Mouse (Mus musculus): Measurements from ENCODE around the gene Acads.

DNA sequence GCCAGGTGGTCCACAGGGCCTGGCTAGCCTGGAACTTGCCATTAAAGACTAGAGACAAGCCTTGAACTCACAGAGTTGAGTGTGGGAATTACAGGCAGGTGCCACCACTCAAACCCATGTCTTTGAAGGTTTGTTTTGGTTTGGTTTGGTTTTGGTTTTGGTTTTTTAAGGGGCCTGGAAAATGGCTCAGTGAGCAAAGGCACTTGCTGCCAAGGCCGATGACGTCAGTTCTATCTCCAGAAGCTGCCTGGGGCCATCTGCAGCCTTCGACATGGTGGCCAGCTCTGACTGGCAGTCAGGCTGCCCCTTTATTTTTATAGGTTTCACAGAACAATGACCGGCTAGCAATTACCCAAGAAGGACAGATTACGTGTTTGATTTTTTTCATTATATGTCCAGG, 1.8 kb upstream of the Acads start:
- TF ChIP-seq EP300 (IDR thresholded peaks at IDR 0.05; ENCODE audit: low read depth in 1 of 2, low read length in 2 of 2) (no peak), CTCF (IDR thresholded peaks at IDR 0.05 in 2 of 3, conservative IDR thresholded peaks at IDR 0.05 in 1 of 3; ENCODE audit: control insufficient read depth in 1 of 3, insufficient read depth in 1 of 3, low read depth in 2 of 3, low read length in 3 of 3, poor library complexity in 1 of 3, severe bottlenecking in 1 of 3) (no peak), JUND (IDR thresholded peaks at IDR 0.05; ENCODE audit: low read depth, low read length) (no peak), POLR2A (IDR thresholded peaks at IDR 0.05; ENCODE audit: control insufficient read depth in 1 of 2, insufficient read depth in 1 of 2, low read depth in 1 of 2, low read length in 2 of 2, poor library complexity in 1 of 2) (no peak), ZNF384 (IDR thresholded peaks at IDR 0.05; ENCODE audit: low read depth, low read length) (no peak), CHD2 (IDR thresholded peaks at IDR 0.05; ENCODE audit: low read length) (no peak), GATA1 (IDR thresholded peaks at IDR 0.05; ENCODE audit: low read depth, low read length) (no peak), ZC3H11A (IDR thresholded peaks at IDR 0.05; ENCODE audit: low read depth, low read length) (no peak), POLR2AphosphoS5 (IDR thresholded peaks at IDR 0.05; ENCODE audit: borderline replicate concordance, low read depth, low read length) (no peak), USF2 (IDR thresholded peaks at IDR 0.05; ENCODE audit: borderline replicate concordance in 1 of 2, insufficient read depth in 1 of 2, low read depth in 1 of 2, low read length in 2 of 2) (no peak), TBP (IDR thresholded peaks at IDR 0.05; ENCODE audit: low read depth, low read length) (no peak), MAFK (IDR thresholded peaks at IDR 0.05; ENCODE audit: borderline replicate concordance, low read depth, low read length) (no peak)
